25 mouse cellular contexts compared by ENCODE assay signal in the genomic region with DNA sequence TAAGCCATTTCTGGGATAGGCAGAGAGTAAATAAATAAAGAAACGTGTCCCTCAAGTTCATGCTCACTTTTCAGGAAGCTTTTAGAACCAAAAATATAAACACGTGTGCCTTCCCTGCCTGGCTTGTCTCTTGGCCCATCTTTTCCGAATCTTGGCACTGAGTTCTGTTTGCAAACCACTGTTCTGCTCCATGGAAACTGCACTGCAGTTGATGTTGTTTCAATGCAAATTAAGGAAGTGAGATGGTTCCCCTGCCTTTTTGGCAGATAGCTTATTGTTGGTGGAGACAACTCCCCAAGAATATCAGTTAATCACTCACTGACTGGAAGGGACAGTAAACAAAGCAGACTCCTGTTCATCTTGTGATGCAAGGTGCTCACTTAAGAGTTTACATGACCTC. TPM values are rescaled to one million over a fixed set of nuclear protein-coding genes. Genes with fewer than 3 reads are reported as not detected.
DNase-seq lines count a peak whose midpoint lies in the region; ATAC-seq and TF ChIP-seq lines count a peak whose summit lies in the region.
"Had no signal": no experiment of that assay in that cellular context is flagged by ENCODE, and none has a peak within 500 bp of the region (broad histone marks: within the 10 kb centered on the region; RNA-seq: fewer than 3 reads in every experiment).

No protein-coding gene starts in this region.

- 49% methylated on average over 3 of the region's 3 CpGs for WGBS in kidney, adult 2 months
- WGBS in kidney, embryonic 14.5 days: 72% methylated on average over 3 of the region's 3 CpGs
- 48% methylated on average over 3 of the region's 3 CpGs for WGBS in intestine, postnatal 0 days

- H3K9ac ChIP-seq in kidney, embryonic 14.5 days (ENCODE audit: low read depth, low read length): no peak overlapping the region
- H3K9ac ChIP-seq in intestine, postnatal 0 days (ENCODE audit: low read depth, low read length): no peak overlapping the region
- H3K9ac ChIP-seq: embryonic facial prominence, embryonic 15.5 days; limb, embryonic 13.5 days; liver, postnatal 0 days; neural tube, embryonic 12.5 days had no signal

- H3K27ac ChIP-seq in kidney, adult 2 months (ENCODE audit: insufficient read depth, low read depth, low read length): no peak overlapping the region
- H3K27ac ChIP-seq in kidney, embryonic 14.5 days (ENCODE audit: low read depth, low read length): no peak overlapping the region
- no peak overlapping the region for H3K27ac ChIP-seq in intestine, postnatal 0 days (ENCODE audit: low read depth, low read length)
- H3K27ac ChIP-seq: embryonic facial prominence, embryonic 15.5 days; forebrain, embryonic 10.5 days; hindbrain, postnatal 0 days; limb, embryonic 13.5 days; neural tube, embryonic 12.5 days had no signal

- ATAC-seq in kidney, embryonic 14.5 days (ENCODE audit: low FRiP score, low TSS enrichment): no peak
- peak; percentile 25 for ATAC-seq in megakaryocyte progenitor cell, adult 5-6 weeks (replicated peaks; ENCODE audit: poor library complexity)
- ATAC-seq in intestine, postnatal 0 days: no peak
- ATAC-seq: hindbrain, postnatal 0 days; liver, postnatal 0 days had no signal

- TF ChIP-seq CTCF in kidney, adult 2 months (conservative IDR thresholded peaks at IDR 0.05; ENCODE audit: insufficient read depth, insufficient read length, low read depth, low read length): no peak
- no peak for TF ChIP-seq CTCF in intestine, postnatal 0 days (IDR thresholded peaks at IDR 0.05; ENCODE audit: low read depth)

- no peaks in the 10 kb centered on the region for H3K9me3 ChIP-seq in kidney, embryonic 14.5 days (ENCODE audit: control insufficient read depth, low read length)
- H3K9me3 ChIP-seq in intestine, postnatal 0 days (ENCODE audit: control insufficient read depth): no peaks in the 10 kb centered on the region
- H3K9me3 ChIP-seq: embryonic facial prominence, embryonic 15.5 days; forebrain, embryonic 10.5 days; limb, embryonic 13.5 days; neural tube, embryonic 12.5 days had no signal

- H3K36me3 ChIP-seq in kidney, adult 2 months (ENCODE audit: control insufficient read depth, insufficient read depth, low read length): no peaks in the 10 kb centered on the region
- no peaks in the 10 kb centered on the region for H3K36me3 ChIP-seq in kidney, embryonic 14.5 days (ENCODE audit: control insufficient read depth, insufficient read depth, low read length)
- H3K36me3 ChIP-seq in intestine, postnatal 0 days (ENCODE audit: control insufficient read depth, insufficient read depth): no peaks in the 10 kb centered on the region
- H3K36me3 ChIP-seq: embryonic facial prominence, embryonic 15.5 days; forebrain, embryonic 10.5 days; limb, embryonic 13.5 days; neural tube, embryonic 12.5 days had no signal

- DNase-seq in kidney, adult 2 months: peak; percentile 17
- DNase-seq in MEL-GATA-1-ER (ENCODE audit: extremely low read depth, low read depth): peak; percentile 57
- peak; percentile 58 for DNase-seq in brain, adult 2 months (ENCODE audit: low read depth, low spot score)
- DNase-seq in ovary, adult 18-20 months (ENCODE audit: low spot score): no peak
- DNase-seq: adrenal gland, postnatal 10 days; cerebellum, postnatal 10 days; embryo, embryonic 11 days; kidney, adult 18-20 months; kidney, postnatal 25 days; liver, postnatal 0 days had no signal

- no peaks in the 10 kb centered on the region for H3K4me1 ChIP-seq in kidney, adult 2 months (ENCODE audit: control insufficient read depth, insufficient read depth, low read length)
- H3K4me1 ChIP-seq in kidney, embryonic 14.5 days (ENCODE audit: control insufficient read depth, insufficient read depth, low read length): no peaks in the 10 kb centered on the region
- H3K4me1 ChIP-seq in intestine, postnatal 0 days (replicated peaks; ENCODE audit: control insufficient read depth, insufficient read depth, low read length): no peaks in the 10 kb centered on the region
- H3K4me1 ChIP-seq: neural tube, embryonic 12.5 days had no signal

- no peaks in the 10 kb centered on the region for H3K27me3 ChIP-seq in kidney, adult 2 months (replicated peaks; ENCODE audit: control insufficient read depth, insufficient read depth, low read length)
- no peaks in the 10 kb centered on the region for H3K27me3 ChIP-seq in kidney, embryonic 14.5 days (ENCODE audit: control insufficient read depth, insufficient read depth, low read length)
- H3K27me3 ChIP-seq in intestine, postnatal 0 days (replicated peaks; ENCODE audit: control insufficient read depth, insufficient read depth, low read length): peaks cover 5% of the 10 kb centered on the region; the same call in 1 of the 2 replicates
- H3K27me3 ChIP-seq: embryonic facial prominence, embryonic 15.5 days had no signal

- H3K4me2 ChIP-seq in kidney, embryonic 14.5 days (replicated peaks; ENCODE audit: low read depth, low read length): no peak overlapping the region
- H3K4me2 ChIP-seq in intestine, postnatal 0 days (replicated peaks; ENCODE audit: low read depth): no peak overlapping the region
- H3K4me2 ChIP-seq: embryonic facial prominence, embryonic 15.5 days; heart, embryonic 11.5 days; limb, embryonic 13.5 days; neural tube, embryonic 12.5 days had no signal

- no peak overlapping the region for H3K4me3 ChIP-seq in kidney, adult 2 months (ENCODE audit: insufficient read depth, low read depth, low read length)
- H3K4me3 ChIP-seq in kidney, embryonic 14.5 days (ENCODE audit: low read length): no peak overlapping the region
- H3K4me3 ChIP-seq in intestine, postnatal 0 days (ENCODE audit: low read depth, low read length): no peak overlapping the region
- H3K4me3 ChIP-seq: embryonic facial prominence, embryonic 15.5 days; forebrain, embryonic 10.5 days; limb, embryonic 13.5 days; neural tube, embryonic 12.5 days had no signal

- no peak for TF ChIP-seq POLR2A in kidney, adult 2 months (IDR thresholded peaks at IDR 0.05; ENCODE audit: low read depth, low read length)

RNA-seq across cellular contexts. Expression of a gene that starts 25.1 kb away (rescaled TPM):
- 4.1 and 4.9 TPM in 2 replicates for polyA plus RNA-seq in kidney, adult 2 months (2012; rRNA removed)
- polyA plus RNA-seq in kidney, embryonic 14.5 days (2014; fragmentation: Nextera tagmentation; extraction: Ambion mirVana): 12.4 and 18.0 TPM in 2 replicates
- 1.0 and 1.9 TPM in 2 replicates for total RNA-seq in megakaryocyte progenitor cell, adult 5-6 weeks (2015)
- total RNA-seq in megakaryocyte progenitor cell, adult 5-6 weeks (2017): 1.3 TPM in 1 of 2 replicates, not detected in the other
- 6.9 and 7.3 TPM in 2 replicates for polyA plus RNA-seq in intestine, postnatal 0 days (2015; fragmentation: Nextera tagmentation; extraction: Ambion mirVana)
- total RNA-seq: gastrocnemius, adult 8-10 months; hematopoietic stem cell, adult 5-6 weeks; layer of hippocampus, postnatal 14 days; megakaryocyte-erythroid progenitor cell, adult 5-6 weeks had no signal

RNA-seq across cellular contexts. Expression of a gene that starts 41.9 kb away (rescaled TPM):
- polyA plus RNA-seq in kidney, adult 2 months (2012; rRNA removed): not detected in 2 replicates
- not detected in 2 replicates for polyA plus RNA-seq in kidney, embryonic 14.5 days (2014; fragmentation: Nextera tagmentation; extraction: Ambion mirVana)
- total RNA-seq in megakaryocyte progenitor cell, adult 5-6 weeks (2015): 0.12 TPM in 1 of 2 replicates, not detected in the other
- total RNA-seq in megakaryocyte progenitor cell, adult 5-6 weeks (2017): not detected in 2 replicates
- polyA plus RNA-seq in intestine, postnatal 0 days (2015; fragmentation: Nextera tagmentation; extraction: Ambion mirVana): not detected in 2 replicates
- total RNA-seq: adrenal gland, postnatal 10 days; gastrocnemius, adult 8-10 months; hindbrain, postnatal 0 days; layer of hippocampus, postnatal 14 days; left cerebral cortex, postnatal 10 days; midbrain, postnatal 0 days had no signal
- polyA plus RNA-seq: embryonic facial prominence, embryonic 15.5 days; forebrain, embryonic 10.5 days; heart, embryonic 11.5 days; hindbrain, postnatal 0 days; limb, embryonic 13.5 days; liver, postnatal 0 days; midbrain, postnatal 0 days; neural tube, embryonic 12.5 days had no signal

RNA-seq across cellular contexts. Expression of a gene that starts 59.9 kb away (rescaled TPM):
- 0.31 and 0.43 TPM in 2 replicates for polyA plus RNA-seq in kidney, adult 2 months (2012; rRNA removed)
- polyA plus RNA-seq in kidney, embryonic 14.5 days (2014; fragmentation: Nextera tagmentation; extraction: Ambion mirVana): 10.4 and 23.3 TPM in 2 replicates
- total RNA-seq in megakaryocyte progenitor cell, adult 5-6 weeks (2015): 9.8 and 9.9 TPM in 2 replicates
- 16.0 and 23.1 TPM in 2 replicates for total RNA-seq in megakaryocyte progenitor cell, adult 5-6 weeks (2017)
- polyA plus RNA-seq in intestine, postnatal 0 days (2015; fragmentation: Nextera tagmentation; extraction: Ambion mirVana): 3.8 TPM in 2 replicates
